Mouse (Mus musculus) lung, postnatal 25 days (tissue): ENCODE data around the gene Klhl8.
"Not testable (repeated sequence)": the region's sequence is repeated elsewhere in the genome, so short reads cannot be mapped to it uniquely, and the experiment has no call there.

Source experiments
- DNase-seq: peaks from one replicate; pipeline ENCODE4 v3.0.0; 2022; ENCODE audit warnings: low spot score

The Klhl8 gene

DNA sequence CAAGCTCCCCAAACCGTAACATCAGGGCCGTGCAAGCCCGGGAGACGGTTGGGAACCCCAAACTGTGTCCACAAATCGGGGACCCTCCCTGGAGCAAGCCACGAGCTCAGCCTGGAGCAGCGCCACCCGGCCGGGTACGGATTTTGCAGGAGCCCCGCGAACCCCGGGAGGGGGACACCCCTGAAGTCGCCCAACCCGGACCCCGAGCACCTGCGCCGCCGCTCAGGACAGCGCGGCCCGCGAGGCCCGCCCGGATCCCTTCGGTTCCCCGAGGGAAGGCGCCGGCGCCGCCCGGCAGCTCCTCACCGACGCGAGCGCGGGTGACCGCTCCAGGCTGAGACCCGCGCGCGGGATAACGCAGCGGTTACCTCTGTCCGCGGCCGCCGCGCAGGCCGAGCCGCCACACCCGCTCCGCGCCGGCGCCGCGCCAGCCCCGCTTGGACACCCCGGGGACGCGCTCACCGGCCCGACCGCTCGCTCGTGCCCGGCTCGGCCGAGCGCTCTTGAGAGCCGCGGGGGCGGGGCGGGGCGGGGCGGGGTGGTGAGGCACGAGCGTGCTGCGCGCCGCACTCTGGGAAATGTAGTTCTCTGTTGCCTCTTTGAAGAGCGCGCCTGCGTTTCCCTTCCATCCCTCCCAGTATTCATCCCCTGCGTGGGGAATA lies at the start of gene Klhl8:
Klhl8 (minus strand) TSS at position 512 of the 662 bp plus-strand sequence.
- DNase-seq = peak; percentile 88

DNA sequence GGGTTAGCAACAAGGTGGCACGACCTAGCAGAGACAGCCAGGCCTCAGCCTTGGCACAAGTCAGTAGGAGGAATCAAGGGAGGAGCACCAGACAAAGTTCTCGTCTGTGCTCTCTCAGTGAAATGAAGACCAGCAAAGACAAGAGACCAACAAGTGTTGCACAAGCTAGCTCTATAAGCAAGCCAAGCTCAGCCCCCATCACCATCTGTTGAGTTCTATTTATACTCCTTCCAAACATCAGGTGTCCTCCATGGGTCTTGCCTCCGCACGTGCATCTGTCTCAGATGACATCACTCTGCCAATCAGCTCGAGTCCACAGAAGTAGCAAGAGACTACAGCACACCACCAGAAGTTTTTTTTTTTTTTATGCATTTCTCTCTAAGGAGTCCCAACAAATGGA lies 43.6 kb upstream of the Klhl8 start:
- no peak for DNase-seq

DNA sequence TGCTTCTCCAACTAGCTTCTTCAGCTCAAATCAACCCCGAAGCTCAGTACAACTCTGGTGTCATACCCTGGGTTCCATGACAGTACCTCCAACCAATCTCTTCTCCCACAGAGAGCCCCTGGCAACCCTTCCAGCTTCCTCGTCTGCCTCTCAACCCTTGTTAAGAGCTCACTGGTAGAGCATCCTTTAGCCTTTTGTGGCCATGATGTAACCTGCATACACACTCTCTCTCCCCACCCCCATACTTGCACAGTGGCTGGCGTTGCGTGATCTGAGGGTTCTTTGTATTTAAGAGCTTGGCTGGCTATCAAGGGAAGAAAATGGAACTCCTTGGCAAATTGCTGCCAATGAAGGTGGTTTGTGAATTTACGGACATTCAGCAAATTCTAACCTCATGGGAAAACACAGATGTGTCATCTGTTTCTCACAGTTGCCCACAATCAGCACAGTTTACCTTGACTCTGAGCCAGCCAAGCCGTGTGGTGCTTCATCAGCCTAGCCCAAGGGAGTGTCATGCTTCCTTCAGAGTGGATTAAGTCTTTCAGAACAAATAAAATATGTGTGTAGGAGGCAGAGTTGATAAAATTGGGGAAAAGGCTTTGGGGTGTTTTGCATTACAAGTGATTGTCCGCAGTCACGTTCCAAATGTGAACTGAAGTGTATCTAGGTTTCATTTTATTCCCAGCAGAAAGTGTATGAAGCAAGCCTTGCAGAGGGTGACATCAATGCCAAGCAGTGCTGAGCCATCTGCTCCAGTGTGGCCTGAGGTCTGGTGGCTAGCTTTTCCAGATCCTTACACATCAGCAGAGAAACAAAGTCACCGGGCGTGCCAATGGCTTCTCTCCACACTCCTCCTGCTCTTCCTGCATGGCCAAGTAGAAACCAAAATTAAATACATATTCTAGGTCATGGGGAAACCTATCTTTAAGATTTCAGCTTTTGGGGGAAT lies 42.4 kb upstream of the Klhl8 start:
- no peak for DNase-seq

DNA sequence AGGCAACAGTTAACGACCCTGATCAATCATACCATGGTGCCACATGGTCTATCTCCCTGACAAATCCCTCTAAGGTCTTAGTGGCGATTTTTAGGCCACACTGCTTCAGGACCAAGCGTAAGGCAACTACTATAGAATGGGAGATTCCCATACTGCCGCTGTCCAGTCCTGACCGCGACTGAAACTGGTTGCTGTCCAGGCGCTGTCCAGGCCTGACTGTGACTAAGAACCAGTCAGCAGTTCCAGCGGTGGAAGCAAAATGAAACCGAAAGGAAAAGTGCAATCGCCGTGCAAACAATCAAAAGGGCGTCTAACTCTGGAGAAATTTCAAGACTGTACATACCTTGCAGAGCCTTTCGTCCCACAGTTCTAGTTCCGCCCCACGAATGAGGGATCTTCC lies 39.1 kb upstream of the Klhl8 start:
- DNase-seq = not testable (repeated sequence)

DNA sequence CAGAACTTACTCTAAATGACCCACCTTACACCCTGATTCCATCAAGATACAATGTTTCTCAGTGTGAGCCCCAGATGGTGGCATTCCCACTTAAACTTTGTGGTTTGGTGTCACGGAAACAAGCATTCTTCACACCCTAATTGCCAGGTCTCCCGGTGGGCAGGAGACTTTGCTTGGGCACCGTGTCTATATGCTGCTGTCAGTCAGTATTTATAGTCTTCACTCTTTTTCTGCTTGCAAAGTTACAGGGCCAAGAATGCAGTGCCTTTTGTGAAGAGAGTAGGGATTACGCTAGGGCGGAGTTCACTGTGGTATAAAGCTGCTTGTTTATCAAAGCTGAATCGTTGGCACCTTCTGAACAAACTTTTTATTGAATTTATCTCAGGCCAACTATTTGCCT lies 32.1 kb upstream of the Klhl8 start:
- DNase-seq = no peak

DNA sequence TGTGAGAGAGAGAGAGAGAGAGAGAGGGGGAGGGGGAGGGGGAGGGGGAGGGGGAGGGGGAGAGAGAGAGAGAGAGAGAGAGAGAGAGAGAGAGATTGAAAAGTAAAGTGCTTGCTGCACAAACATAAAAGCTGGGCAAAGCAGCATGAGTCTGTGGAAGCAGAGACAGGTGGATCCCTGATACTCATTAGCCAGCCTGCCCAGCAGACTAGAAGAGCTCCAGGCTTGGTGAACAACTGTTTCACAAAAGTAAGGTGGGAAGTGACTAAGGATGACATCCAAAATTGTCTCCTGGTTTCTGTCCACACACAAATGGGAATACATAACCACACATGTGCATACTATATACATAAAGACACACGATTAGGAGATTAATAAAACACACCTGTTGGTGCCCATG lies 28.8 kb upstream of the Klhl8 start:
- DNase-seq = no peak

DNA sequence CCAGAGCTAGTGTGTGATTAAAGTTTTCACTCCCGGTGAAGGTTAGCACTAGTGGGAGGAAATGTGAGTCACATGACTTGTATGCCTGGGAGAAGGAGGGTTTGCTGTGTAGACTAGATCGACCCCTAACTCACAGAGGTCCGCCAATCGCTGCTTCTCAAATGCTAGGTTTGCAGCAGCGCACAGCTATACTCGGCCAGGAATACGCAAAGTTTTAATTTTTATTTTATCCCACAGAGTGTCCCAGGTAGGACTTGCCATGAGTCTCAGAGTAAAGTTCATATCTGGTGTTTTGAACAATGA lies 28.2 kb upstream of the Klhl8 start:
- no peak for DNase-seq

DNA sequence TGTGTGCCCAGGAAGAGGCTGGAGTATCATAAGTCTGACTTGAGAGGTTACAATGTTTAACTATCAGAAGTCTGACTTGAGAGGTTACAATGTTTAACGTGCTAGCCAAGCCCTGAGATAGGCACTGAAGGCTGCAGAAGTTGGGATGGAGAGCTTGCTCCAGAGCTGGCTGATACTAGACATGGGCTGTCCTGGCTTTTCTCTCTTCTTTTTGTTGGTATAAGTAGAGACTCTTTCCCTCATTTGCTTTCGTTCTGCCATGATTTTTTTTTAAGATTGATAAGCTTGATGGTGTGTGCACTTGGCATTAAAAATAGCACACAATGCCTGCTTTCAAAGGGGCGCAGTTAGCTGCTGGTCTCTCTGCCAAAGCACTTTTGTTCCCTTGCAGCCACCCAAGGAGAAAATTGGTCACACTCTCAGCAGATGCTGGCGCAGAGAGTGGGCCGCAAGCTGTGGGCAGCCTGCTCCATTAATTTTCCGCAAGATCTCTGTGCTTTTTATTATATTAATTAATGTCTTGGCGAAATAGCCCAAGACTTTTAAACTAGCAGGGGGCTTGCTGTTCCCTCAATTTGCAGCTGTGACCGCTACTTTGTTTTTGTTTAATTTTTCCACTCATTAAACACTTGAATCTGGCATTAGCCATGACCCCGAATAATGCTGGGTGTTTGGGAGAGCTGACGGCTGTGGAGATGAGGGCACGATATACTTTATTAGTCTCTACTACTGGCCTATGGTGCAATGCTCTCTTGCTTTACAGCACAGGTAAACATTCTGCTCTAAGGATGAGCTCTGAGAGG lies 27.7 kb upstream of the Klhl8 start:
- DNase-seq = no peak

DNA sequence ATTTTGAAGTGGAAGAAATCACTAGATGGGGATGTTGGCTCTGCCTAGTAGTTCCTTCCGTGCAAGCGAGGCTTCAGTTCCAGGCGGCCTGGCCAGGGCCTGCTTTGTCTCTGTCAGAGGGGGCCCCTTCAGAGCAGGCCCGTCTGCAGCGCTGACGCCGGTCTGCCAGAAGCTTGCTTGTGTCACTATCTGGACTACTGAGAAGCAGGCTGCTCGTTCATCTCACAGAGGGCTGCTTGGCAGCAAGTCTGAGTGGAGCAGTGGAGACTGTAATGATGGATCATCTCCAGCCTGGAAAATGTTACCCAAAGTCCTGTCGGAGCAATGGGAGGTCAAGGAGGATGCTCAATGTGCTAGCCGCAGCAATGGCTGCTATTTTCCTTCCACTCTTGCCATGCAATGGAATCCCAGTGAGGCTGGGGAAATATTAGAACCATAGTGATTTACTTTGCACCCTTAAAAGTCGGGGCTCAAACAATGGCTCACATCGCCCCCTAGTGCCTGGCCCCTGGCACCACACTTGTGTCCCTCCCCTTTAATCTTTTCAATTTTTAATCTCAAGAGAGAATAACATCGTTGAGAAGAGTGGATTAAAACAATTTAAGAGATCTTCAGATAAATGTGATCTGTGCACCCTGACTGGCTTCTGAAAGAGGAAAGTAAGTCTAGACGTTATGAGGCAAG lies 26.0 kb upstream of the Klhl8 start:
- no peak for DNase-seq

DNA sequence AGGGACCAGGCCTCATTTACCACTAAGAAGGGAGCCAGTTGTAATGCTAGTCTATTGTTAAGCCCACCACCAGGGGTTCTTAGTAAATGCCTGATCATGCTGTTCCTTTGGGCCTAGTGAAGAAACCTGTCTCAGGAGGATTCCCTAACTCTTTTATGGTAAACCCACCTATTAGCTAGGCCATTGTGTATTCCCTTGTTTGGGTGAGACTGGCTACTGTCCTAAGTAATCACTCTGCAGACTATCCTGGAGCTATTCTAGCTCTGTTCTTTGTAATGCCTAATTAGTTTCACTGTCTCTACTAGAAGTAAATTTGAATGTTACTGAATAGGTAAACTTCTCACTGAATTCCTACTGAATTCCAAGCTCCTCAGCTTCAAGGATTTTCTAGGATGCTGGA lies 20.9 kb upstream of the Klhl8 start:
- not testable (repeated sequence) for DNase-seq

DNA sequence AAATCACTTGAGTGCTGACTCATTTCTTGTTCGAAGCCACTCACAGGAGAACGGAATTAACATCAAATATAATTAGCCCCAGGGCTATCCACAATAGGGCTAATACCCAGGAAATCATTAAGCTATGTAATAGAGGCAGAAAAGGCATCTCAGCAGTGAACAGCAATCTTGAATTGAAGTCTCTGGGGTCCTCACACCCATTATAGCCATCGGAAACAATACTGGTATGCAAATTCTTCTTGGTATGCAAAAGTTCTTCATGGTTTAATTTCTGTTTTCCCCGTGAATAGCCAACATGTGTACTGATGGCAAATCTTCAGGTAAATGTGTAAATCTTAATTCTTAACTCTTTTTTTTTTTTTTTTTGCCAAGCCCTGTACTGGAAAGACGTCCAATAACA lies 19.5 kb upstream of the Klhl8 start:
- DNase-seq = no peak

DNA sequence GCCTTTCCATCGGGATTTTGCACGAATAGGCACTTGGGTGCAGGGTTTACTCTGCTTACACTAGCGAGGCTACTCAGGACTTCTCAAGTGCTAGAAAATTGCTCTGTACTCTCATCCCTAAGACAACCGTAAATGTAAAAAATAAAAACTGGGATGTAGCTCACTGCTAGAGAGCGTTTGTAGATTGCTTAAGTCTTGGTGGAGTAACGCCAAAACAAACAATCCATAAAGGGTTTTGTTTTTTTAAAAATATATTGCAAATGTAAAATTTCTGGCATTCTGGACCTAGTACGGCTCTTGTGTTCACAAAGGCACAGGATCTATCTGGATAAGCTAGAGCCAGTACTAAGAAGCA lies 17.1 kb upstream of the Klhl8 start:
- no peak for DNase-seq

DNA sequence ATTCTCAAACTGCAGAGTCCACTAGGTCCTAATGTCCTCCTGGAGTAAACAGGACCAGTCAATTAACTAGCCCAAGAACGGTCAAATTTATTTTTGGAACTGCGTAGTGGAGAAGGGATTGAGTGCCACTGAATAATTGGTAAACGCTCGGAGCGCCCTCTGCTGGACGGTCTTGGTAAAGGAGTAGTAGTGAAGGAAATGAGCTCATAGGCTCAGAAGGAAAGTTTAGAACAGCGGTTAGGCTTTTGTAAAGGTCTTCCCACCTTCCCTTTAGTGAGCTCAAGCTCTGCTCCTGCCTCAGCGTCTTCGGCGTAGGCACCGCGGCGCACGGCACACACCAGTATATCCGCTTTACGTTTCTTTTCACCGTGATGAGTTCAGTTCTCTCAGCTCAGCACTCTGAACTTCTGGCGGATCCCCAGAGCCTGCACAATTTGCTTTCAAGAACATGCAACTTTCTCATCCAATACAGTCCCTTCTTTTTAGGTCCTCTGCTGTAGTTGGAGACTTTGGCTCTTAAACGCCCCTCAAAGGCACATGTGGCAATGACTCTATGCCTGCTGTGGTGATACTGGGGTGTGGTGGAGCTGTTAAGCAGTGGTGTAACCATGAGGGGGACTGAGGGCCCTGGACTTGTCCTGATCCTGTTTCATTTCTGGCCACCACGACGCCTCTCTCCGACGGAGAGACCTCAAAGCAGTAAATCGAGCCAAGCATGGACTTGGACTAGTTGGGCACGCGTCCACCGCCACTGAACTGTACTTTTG lies 16.6 kb upstream of the Klhl8 start:
- peak; percentile 92 for DNase-seq

DNA sequence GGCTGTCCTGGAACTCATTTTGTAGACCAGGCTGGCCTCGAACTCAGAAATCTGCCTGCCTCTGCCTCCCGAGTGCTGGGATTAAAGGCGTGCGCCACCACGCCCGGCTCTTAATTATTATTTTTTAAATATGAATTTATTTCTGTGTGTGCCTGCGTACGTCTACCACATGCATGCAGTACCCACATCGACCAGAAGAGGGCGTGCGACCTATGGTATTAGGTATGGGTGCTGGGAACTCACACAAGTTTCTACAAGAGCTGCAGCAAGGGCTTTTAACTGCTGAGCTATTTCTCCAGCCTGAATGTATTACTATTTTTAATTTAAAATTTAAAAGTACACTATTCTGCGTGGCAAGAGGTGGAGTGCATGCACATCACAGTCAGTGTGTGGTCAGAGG lies 15.3 kb upstream of the Klhl8 start:
- no peak for DNase-seq

DNA sequence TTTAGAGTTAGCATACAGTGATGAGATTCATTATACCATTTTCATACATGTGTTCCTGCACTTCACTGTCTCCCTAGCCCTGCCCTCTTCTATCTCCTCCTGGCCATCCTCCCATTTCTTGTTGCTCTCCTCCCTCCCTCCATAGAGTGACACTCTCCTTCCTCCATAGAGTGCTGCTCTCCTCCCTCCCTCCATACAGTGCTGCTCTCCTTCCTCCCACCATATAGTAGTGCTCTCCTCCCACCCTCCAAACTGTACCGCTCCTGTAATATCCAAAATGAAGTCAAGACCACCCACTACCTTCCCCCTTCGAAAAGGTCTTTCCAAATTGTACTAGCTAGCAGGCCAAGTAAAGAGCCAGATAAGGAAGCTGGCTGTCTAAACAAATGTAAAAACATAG lies 12.7 kb upstream of the Klhl8 start:
- no peak for DNase-seq

DNA sequence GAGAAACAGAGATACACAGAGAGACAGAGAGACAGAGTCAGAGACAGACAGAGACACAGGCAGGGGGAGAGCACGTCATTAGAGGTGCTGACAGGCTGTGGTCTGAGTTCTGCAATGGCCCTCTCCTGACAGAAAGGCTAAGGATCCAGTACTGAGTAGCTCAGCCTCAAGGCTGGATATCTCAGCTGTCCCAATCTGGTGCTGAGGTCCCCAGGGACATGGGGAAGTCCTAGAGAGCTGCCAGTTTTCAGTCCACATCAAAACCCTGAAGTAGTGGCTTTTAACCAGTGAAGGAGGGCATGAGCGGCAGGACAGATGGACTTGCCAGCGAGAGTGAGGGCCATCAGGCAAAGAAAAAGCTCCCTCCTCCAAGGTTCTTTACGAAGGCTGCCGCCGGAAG lies 12.0 kb upstream of the Klhl8 start:
- DNase-seq = no peak

DNA sequence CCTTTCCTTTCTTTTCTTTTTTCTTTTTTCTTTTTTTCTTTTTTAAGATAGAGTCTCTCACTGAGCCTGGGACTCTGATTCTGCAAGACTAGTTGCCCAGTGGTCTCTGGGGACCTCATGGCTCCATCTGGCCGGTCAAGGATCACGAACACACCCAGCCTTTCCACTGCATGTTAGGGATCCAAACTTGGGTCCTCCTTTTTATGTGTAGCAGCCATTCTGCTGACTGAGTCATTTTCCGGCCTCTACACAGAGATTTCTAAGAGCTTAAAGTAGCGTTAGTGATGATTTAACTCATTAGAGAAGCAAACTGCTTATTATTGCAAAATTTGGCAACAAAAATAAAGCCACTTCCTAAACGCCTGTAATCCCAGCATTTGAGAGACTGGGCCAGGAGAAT lies 11.4 kb upstream of the Klhl8 start:
- no peak for DNase-seq

DNA sequence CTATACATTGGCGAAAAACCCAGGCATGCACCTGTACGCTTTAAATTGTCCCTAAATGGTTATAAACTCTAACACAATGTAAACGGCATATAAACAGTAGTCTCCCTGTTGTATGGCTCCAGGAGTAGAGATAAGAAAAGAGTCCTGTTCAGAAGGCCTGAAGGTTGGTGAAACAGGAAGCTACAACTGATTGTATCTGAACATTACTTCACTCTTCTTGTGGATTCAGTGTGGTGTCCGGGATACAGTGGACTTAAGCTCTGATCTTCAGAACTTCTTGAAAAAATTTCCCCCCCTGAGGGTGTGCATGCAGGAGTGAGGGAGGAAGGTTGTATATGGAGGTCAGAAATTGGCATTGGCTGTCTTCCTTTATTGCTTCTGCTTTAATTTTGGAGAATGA lies 8.4 kb upstream of the Klhl8 start:
- DNase-seq = no peak

DNA sequence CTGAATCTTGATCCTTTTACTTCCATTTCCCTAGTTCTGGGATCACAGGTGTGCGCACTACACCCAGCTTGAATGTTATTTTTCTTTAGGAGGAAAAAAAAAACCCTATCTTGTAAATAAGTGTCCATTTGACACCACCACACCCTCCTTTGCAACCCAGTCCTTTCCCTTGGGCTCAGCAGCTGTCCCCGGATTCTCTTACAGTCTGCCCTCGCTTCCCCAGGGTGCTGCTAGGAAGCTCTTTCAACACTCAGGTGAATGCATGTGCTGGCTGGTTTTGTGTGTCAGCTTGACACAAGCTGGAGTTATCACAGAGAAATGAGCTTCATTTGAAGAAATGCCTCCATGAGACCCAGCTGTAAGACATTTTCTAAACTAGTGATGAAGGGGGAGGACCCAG lies 7.2 kb upstream of the Klhl8 start:
- no peak for DNase-seq

DNA sequence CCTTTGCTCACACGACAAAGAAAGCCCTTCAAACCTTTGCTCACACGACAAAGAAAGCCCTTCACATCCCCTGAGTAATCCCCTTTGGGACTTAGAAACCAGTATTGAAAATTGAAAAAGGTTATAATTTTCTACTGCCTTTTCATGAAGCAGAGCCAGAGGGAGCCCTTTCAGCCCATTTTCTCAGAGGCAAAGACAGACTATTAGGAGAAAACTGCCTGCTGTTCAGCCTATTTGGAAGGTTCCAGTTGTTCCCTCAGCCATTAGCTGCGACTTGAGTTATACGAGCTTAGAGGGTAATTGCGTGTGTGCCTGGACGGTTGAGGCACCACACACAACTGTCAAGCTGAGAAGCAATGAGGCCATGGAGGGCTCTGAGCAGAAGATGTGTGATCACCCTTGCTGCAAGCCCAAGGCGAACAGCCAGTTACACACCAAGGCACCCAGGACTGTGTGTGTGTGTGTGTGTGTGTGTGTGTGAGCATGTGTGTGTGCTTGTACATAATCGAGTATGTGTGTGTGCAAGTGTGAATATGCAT lies 6.4 kb upstream of the Klhl8 start:
- DNase-seq = no peak

DNA sequence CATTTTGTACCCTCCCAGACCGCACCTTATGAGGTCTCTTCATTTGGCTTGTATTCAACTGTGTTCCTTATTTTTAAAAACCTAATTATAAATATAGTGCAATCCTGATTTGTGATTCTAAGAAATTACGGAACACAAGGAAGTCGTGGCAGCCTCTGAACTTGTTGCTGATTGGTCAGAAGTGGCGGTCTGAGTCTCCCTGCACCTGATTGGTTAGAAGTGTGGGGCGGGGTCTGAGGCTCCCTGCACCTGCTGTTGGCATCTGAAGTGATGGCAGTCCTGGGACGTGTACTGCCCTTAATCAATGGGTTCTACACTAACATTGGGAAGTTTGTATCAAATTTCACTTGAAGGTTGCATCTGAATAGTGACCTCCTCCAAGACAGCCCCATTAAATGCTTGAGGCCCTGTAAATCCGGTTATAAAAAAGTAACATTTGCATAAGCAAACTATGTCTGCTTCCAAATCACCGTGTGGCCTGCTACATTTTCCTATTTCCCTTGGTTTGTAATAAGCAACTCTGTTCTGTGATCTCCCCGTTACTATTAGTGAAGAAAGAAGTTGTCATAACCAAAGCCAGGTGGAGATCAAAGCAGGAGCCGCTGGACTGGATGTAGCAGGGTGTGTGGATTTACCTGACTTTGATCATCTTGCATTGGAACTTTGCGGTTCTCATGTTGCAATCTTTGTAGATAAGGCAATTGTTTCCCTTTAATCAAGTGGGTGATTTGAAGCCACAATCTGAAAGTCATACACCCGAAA lies 5.7 kb upstream of the Klhl8 start:
- no peak for DNase-seq
